Mouse (Mus musculus) embryonic facial prominence, embryonic 14.5 days (tissue): ENCODE data around the gene Tnfsf13. TPM values are rescaled to one million over a fixed set of nuclear protein-coding genes. Genes with fewer than 3 reads are reported as not detected.
A peak's percentile ranks its signal among the peaks of the same experiment; 100 is the strongest.

Source experiments
- ATAC-seq: fragments of 200-750 bp; cut with Nextera tagmentation; 2 replicates; pipeline ENCODE4 v1.8.0; 2017; ENCODE audit warnings: low read depth, moderate number of reproducible peaks, moderate TSS enrichment
- DNase-seq: peaks from one replicate; pipeline ENCODE4 v3.0.0-alpha.2; 2015; ENCODE audit warnings: low spot score
- H3K27ac ChIP-seq: fragments of 300-500 bp; sonication (generic); replicated peaks from 2 replicates; pipeline ENCODE4 v1.5.1; 2014; ENCODE audit warnings: low read depth, mild to moderate bottlenecking, low read length, moderate library complexity
- H3K27me3 ChIP-seq: fragments of 300-500 bp; sonication (generic); replicated peaks from 2 replicates; pipeline ENCODE4 v1.6.1; 2014; ENCODE audit warnings: low read length; ENCODE audit not compliant: control insufficient read depth, insufficient read depth
- H3K36me3 ChIP-seq: fragments of 300-500 bp; sonication (generic); 2 replicates; pipeline ENCODE4 v1.6.1; 2014; ENCODE audit warnings: low read length, mixed read lengths; ENCODE audit not compliant: control insufficient read depth, insufficient read depth
- H3K4me1 ChIP-seq: fragments of 300-500 bp; sonication (generic); 2 replicates; pipeline ENCODE4 v1.6.1; 2014; ENCODE audit warnings: antibody characterized with exemption, low read length; ENCODE audit not compliant: control insufficient read depth, insufficient read depth
- H3K4me2 ChIP-seq: fragments of 300-500 bp; sonication (generic); 2 replicates; pipeline ENCODE4 v1.6.1; 2014; ENCODE audit warnings: low read depth, mild to moderate bottlenecking, low read length, moderate library complexity, mixed read lengths
- H3K4me3 ChIP-seq: fragments of 300-500 bp; sonication (generic); 2 replicates; pipeline ENCODE4 v1.5.1; 2014; ENCODE audit warnings: low read depth, mild to moderate bottlenecking, low read length
- H3K9ac ChIP-seq: fragments of 300-500 bp; sonication (generic); 2 replicates; pipeline ENCODE4 v1.6.1; 2014; ENCODE audit warnings: low read depth, mild to moderate bottlenecking, low read length, moderate library complexity, mixed read lengths
- H3K9me3 ChIP-seq: fragments of 300-500 bp; sonication (generic); 2 replicates; pipeline ENCODE4 v1.6.1; 2016; ENCODE audit warnings: low read length; ENCODE audit not compliant: control insufficient read depth
- WGBS: fragments of 180-500 bp; shearing (Covaris S2); extraction: QIAGEN DNeasy Blood & Tissue Kit; methylation state at CpG from one replicate; pipeline ENCODE4 v1.1.7; 2014; 5-methylcytosine and 5-hydroxymethylcytosine counted together
- polyA plus RNA-seq: library from polyadenylated mRNA; unstranded; fragments of >200 nt; fragmentation: Nextera tagmentation; extraction: Ambion mirVana; gene quantifications from 2 replicates; pipeline ENCODE4 v1.2.1, GENCODE M21; 2014

The Tnfsf13 gene
- polyA plus RNA-seq, 1 experiment from 2014 or later = 0.49 TPM

GRCm38 (mm10) chr11:69715929-69716328 is 30.3 kb upstream of the Tnfsf13 start:
- no peaks in the 10 kb centered on the region for H3K36me3 ChIP-seq
- H3K9me3 ChIP-seq = peaks cover 3% of the 10 kb centered on the region; the same call in 1 of the 2 replicates
- no peak overlapping the region for H3K9ac ChIP-seq
- peak overlapping the region; percentile 58 for H3K27ac ChIP-seq
- no peak overlapping the region for H3K4me3 ChIP-seq
- peaks cover 8% of the 10 kb centered on the region; the same call in 1 of the 2 replicates for H3K4me1 ChIP-seq
- H3K27me3 ChIP-seq = no peaks in the 10 kb centered on the region
- peak; percentile 52 for DNase-seq
- ATAC-seq = no peak
- 21% methylated on average over 5 of the region's 5 CpGs for WGBS
- H3K4me2 ChIP-seq = no peak overlapping the region

GRCm38 (mm10) chr11:69715482-69715881 is 29.9 kb upstream of the Tnfsf13 start:
- Histone ChIP-seq H3K36me3 (no peaks in the 10 kb centered on the region), H3K4me1 (peaks cover 8% of the 10 kb centered on the region; the same call in 1 of the 2 replicates), H3K4me2 (no peak overlapping the region), H3K9me3 (peaks cover 3% of the 10 kb centered on the region; the same call in 1 of the 2 replicates), H3K27me3 (no peaks in the 10 kb centered on the region), H3K27ac (no peak overlapping the region), H3K9ac (no peak overlapping the region), H3K4me3 (no peak overlapping the region)
- ATAC-seq = no peak
- 58% methylated on average over 9 of the region's 9 CpGs for WGBS
- peak; percentile 23 for DNase-seq

DNA sequence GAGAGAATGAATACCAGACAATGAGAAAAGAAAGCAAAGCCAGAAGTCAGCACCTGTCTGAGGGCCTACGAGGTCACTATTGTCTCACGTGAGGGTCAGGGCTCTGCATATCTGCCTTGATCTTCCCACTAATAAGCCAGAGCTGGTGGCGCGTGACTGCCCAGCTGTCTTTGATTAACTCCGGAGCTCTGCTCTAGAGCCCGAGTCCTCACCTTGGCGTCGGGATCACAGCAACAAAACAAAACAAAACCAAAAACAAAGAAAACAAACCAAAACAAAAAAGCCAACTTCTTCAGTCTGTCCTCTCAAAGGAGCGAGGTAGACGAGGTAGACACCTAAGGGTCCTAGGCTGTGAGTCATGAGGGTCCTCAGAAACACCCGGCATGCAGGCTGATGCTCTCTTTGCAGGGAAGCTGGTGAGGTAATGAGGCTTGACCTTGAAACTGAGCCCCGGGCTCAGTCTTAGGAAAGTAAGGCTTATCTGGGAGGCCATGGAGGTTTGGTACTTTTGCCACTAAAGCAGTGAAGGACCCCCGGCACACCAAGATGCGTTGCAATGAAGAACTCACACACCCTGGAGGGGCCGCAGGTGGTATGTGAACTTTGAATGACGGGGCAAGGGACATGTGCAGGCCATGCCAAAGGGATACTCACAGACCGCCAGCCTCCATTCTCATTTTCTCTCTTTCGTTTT is 29.2 kb upstream of the Tnfsf13 start:
- no peak overlapping the region for H3K4me3 ChIP-seq
- H3K4me2 ChIP-seq = no peak overlapping the region
- peak; percentile 30; the same call in 1 of the 2 replicates for ATAC-seq
- peaks cover 8% of the 10 kb centered on the region; the same call in 1 of the 2 replicates for H3K4me1 ChIP-seq
- no peak overlapping the region for H3K9ac ChIP-seq
- H3K9me3 ChIP-seq = peaks cover 3% of the 10 kb centered on the region; the same call in 1 of the 2 replicates
- H3K36me3 ChIP-seq = no peaks in the 10 kb centered on the region
- WGBS = 37% methylated on average over 18 of the region's 18 CpGs
- H3K27me3 ChIP-seq = no peaks in the 10 kb centered on the region
- H3K27ac ChIP-seq = no peak overlapping the region
- peak; percentile 45 for DNase-seq

GRCm38 (mm10) chr11:69712954-69713672 is 27.5 kb upstream of the Tnfsf13 start:
- no peak for DNase-seq
- no peak for ATAC-seq
- H3K27me3 ChIP-seq = no peaks in the 10 kb centered on the region
- 71% methylated on average over 20 of the region's 20 CpGs for WGBS
- no peak overlapping the region for H3K27ac ChIP-seq
- no peak overlapping the region for H3K4me2 ChIP-seq
- H3K9me3 ChIP-seq = peaks cover 3% of the 10 kb centered on the region; the same call in 1 of the 2 replicates
- H3K36me3 ChIP-seq = no peaks in the 10 kb centered on the region
- no peak overlapping the region for H3K9ac ChIP-seq
- 0 out of 2 replicates have a peak, but pooled peaks cover 3% of the 10 kb centered on the region for H3K4me1 ChIP-seq
- no peak overlapping the region for H3K4me3 ChIP-seq

GRCm38 (mm10) chr11:69711082-69711481 is 25.5 kb upstream of the Tnfsf13 start:
- ATAC-seq = no peak
- Histone ChIP-seq H3K4me3 (no peak overlapping the region), H3K9me3 (peaks cover 3% of the 10 kb centered on the region; the same call in 1 of the 2 replicates), H3K4me2 (no peak overlapping the region), H3K36me3 (no peaks in the 10 kb centered on the region), H3K9ac (no peak overlapping the region), H3K27me3 (no peaks in the 10 kb centered on the region), H3K4me1 (0 out of 2 replicates have a peak, but pooled peaks cover 3% of the 10 kb centered on the region), H3K27ac (no peak overlapping the region)
- no peak for DNase-seq
- WGBS = 73% methylated on average over 2 of the region's 2 CpGs

GRCm38 (mm10) chr11:69710470-69710869 is 24.9 kb upstream of the Tnfsf13 start:
- no peak overlapping the region for H3K27ac ChIP-seq
- H3K36me3 ChIP-seq = no peaks in the 10 kb centered on the region
- no peak overlapping the region for H3K9ac ChIP-seq
- 75% methylated on average over 3 of the region's 3 CpGs for WGBS
- DNase-seq (no peak), ATAC-seq (no peak)
- no peaks in the 10 kb centered on the region for H3K27me3 ChIP-seq
- no peak overlapping the region for H3K4me2 ChIP-seq
- H3K4me1 ChIP-seq = no peaks in the 10 kb centered on the region
- no peak overlapping the region for H3K4me3 ChIP-seq
- peaks cover 2% of the 10 kb centered on the region; the same call in 1 of the 2 replicates for H3K9me3 ChIP-seq

DNA sequence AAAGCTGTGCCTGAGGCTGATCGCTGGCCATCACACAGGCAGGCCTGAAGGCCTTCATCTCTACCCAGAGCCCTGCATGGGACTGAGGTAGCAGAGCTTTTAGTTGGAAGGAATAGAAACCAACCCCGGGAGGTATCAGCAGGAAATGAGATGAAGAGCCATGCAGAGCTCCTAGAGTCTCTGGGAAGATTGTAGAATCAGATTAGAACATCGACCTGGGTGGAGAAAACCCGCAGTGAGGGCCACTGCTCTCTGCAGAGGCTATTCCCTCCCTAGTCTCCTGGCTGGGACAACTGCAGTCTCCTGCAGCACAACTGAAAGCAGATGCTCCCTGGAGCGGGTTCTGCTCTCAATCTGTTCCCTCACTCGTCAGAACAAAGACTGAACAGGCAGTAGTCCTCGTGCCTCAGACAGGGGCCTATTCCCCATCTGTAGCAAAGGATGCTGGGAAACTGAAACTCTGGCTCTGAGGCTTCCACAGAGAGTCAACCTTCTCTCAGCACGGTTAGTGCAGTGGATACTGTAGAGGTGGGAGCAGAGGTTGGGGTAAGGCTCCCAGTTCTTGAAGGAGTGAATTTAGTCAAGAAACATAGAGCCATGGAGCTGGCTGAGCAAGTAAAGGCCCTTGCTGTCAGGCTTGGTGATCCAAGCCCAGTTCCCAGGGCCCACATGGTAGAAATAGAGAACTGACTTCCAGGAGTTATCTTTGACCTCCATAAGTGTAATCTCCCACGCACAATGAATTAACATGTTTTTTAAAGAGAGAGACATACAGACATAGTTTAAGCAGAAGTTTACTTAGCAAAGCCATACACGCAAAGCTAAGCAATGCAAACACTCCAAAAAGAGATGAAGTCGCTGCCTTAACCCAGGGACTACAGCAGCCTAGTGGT is 24.2 kb upstream of the Tnfsf13 start:
- 43% methylated on average over 11 of the region's 11 CpGs for WGBS

DNA sequence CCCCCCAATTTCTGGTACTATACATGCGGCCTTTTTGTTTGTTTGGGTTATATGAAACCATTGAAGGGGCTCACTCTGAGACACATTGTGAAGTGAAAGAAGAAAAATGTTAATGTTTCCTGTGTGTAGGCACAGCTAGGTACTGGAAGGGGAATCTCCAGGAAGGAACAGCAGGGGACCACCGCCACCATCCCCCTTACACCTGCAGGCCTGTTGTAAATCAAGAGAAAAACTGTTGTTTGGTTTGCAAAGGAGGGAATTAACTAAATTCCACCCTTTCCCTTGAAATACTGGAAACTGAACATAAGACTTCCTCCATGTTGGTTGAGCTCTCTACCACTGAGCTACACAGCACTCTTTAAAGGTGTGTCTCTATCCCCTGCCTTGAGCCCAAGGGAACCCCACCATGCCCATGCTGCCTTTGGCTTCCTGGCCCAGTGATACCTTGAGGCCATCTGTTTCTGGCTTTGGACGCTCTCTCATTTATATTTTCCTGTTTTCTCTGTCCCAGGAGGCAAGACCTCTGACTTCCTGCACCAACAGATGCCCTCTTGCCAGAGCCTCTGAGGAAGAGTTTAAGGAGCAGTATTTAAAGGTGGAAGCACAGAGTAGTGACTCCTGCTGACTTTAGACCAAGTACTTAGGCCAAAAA is 23.2 kb upstream of the Tnfsf13 start:
- no peaks in the 10 kb centered on the region for H3K36me3 ChIP-seq
- H3K9ac ChIP-seq = no peak overlapping the region
- ATAC-seq (no peak), DNase-seq (no peak)
- H3K4me2 ChIP-seq = no peak overlapping the region
- no peaks in the 10 kb centered on the region for H3K27me3 ChIP-seq
- no peak overlapping the region for H3K27ac ChIP-seq
- 75% methylated on average over 3 of the region's 3 CpGs for WGBS
- no peak overlapping the region for H3K4me3 ChIP-seq
- no peaks in the 10 kb centered on the region for H3K9me3 ChIP-seq
- H3K4me1 ChIP-seq = no peaks in the 10 kb centered on the region

More for the DNA sequence above, 24.2 kb upstream of the Tnfsf13 start:
- Histone ChIP-seq H3K4me2 (no peak overlapping the region), H3K9ac (peak overlapping the region; percentile 15; the same call in 1 of the 2 replicates), H3K4me1 (no peaks in the 10 kb centered on the region), H3K36me3 (no peaks in the 10 kb centered on the region), H3K27ac (peak overlapping the region; percentile 70), H3K9me3 (no peaks in the 10 kb centered on the region), H3K27me3 (no peaks in the 10 kb centered on the region), H3K4me3 (no peak overlapping the region)
- ATAC-seq = no peak
- peak; percentile 46 for DNase-seq
